ENCODE assay signal across 10 mouse cellular contexts in the genomic region with DNA sequence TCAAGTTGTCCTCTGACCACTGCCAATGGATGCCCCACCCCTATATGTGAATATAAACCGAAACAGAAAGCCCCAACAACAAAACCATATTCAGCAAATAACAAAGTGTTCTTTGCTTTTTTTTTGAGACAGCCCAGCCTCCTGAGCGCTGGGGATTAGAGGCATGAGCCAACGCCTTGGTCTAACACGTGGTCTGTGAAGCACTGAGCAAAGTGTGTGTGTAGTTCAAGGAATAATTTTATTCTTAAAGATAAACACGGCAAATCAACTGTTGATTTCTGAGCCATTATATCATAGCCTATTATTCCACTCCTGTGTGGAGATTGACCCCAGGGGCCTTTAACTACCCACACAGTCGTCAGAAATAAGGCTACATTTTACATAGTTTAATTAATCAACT. TPM values are rescaled to one million over a fixed set of nuclear protein-coding genes. Genes with fewer than 3 reads are reported as not detected.
DNase-seq lines count a peak whose midpoint lies in the region; ATAC-seq lines count a peak whose summit lies in the region.
"Had no signal": no experiment of that assay in that cellular context is flagged by ENCODE, and none has a peak within 500 bp of the region (broad histone marks: within the 10 kb centered on the region; RNA-seq: fewer than 3 reads in every experiment).

No protein-coding gene starts in this region.

- no peak overlapping the region for H3K27ac ChIP-seq in kidney, embryonic 16.5 days (ENCODE audit: low read length)
- H3K27ac ChIP-seq in embryonic facial prominence, embryonic 11.5 days (replicated peaks; ENCODE audit: low read depth, low read length): no peak overlapping the region
- no peak overlapping the region for H3K27ac ChIP-seq in limb, embryonic 10.5 days
- no peak overlapping the region for H3K27ac ChIP-seq in neural tube, embryonic 14.5 days (ENCODE audit: low read depth, low read length)

- peaks cover 3% of the 10 kb centered on the region; the same call in 1 of the 2 replicates for H3K9me3 ChIP-seq in kidney, embryonic 16.5 days (ENCODE audit: low read length)
- no peaks in the 10 kb centered on the region for H3K9me3 ChIP-seq in embryonic facial prominence, embryonic 11.5 days (replicated peaks; ENCODE audit: control insufficient read depth, low read length)
- H3K9me3 ChIP-seq in limb, embryonic 10.5 days (replicated peaks): no peaks in the 10 kb centered on the region
- H3K9me3 ChIP-seq in neural tube, embryonic 14.5 days (ENCODE audit: control insufficient read depth, low read length): no peaks in the 10 kb centered on the region

- H3K36me3 ChIP-seq in kidney, embryonic 16.5 days (ENCODE audit: insufficient read depth, low read length): peaks cover 28% of the 10 kb centered on the region
- peaks cover 12% of the 10 kb centered on the region for H3K36me3 ChIP-seq in embryonic facial prominence, embryonic 11.5 days (replicated peaks; ENCODE audit: control insufficient read depth, insufficient read depth, low read depth, low read length)
- H3K36me3 ChIP-seq in limb, embryonic 10.5 days: peaks cover 45% of the 10 kb centered on the region
- H3K36me3 ChIP-seq in neural tube, embryonic 14.5 days (ENCODE audit: control insufficient read depth, insufficient read depth, low read length): peaks cover 15% of the 10 kb centered on the region

- H3K4me2 ChIP-seq in kidney, embryonic 16.5 days (replicated peaks; ENCODE audit: low read depth, low read length): peak overlapping the region; percentile 71
- H3K4me2 ChIP-seq in embryonic facial prominence, embryonic 11.5 days (ENCODE audit: low read depth, low read length): peak overlapping the region; percentile 62; the same call in 1 of the 2 replicates
- H3K4me2 ChIP-seq in neural tube, embryonic 14.5 days (ENCODE audit: low read depth, low read length): peak overlapping the region; percentile 81

- DNase-seq in kidney, postnatal 4 days: no peak
- DNase-seq in embryonic facial prominence, embryonic 11.5 days (ENCODE audit: low spot score): no peak
- DNase-seq in limb, embryonic 10.5 days (ENCODE audit: low spot score): no peak
- no peak for DNase-seq in right cerebral cortex, adult 18-20 months
- DNase-seq in adrenal gland, adult (ENCODE audit: inconsistent age in 2 of 2, low spot score in 1 of 2): no peak
- DNase-seq in layer of hippocampus, postnatal 25 days (ENCODE audit: extremely low spot score in 1 of 2, low spot score in 1 of 2): no peak
- DNase-seq: adrenal gland, postnatal 36 days had no signal

- WGBS in kidney, embryonic 16.5 days: 73% methylated on average over 6 of the region's 6 CpGs
- 83% methylated on average over 6 of the region's 6 CpGs for WGBS in embryonic facial prominence, embryonic 11.5 days
- WGBS in limb, embryonic 10.5 days: 87% methylated on average over 6 of the region's 6 CpGs
- 82% methylated on average over 6 of the region's 6 CpGs for WGBS in neural tube, embryonic 14.5 days

- H3K9ac ChIP-seq in kidney, embryonic 16.5 days (replicated peaks; ENCODE audit: low read length): no peak overlapping the region; the same call in 1 of the 2 replicates
- no peak overlapping the region for H3K9ac ChIP-seq in embryonic facial prominence, embryonic 11.5 days (replicated peaks; ENCODE audit: low read length)
- H3K9ac ChIP-seq in neural tube, embryonic 14.5 days (replicated peaks; ENCODE audit: low read depth, low read length): no peak overlapping the region

- peaks cover 33% of the 10 kb centered on the region for H3K4me1 ChIP-seq in kidney, embryonic 16.5 days (ENCODE audit: insufficient read depth, low read length)
- no peaks in the 10 kb centered on the region; the same call in 1 of the 2 replicates for H3K4me1 ChIP-seq in embryonic facial prominence, embryonic 11.5 days (ENCODE audit: control insufficient read depth, insufficient read depth, low read length)
- peaks cover 35% of the 10 kb centered on the region for H3K4me1 ChIP-seq in limb, embryonic 10.5 days
- peaks cover 20% of the 10 kb centered on the region for H3K4me1 ChIP-seq in neural tube, embryonic 14.5 days (ENCODE audit: control insufficient read depth, insufficient read depth, low read length)

- no peak for ATAC-seq in kidney, embryonic 16.5 days (ENCODE audit: low FRiP score, low TSS enrichment)
- no peak for ATAC-seq in embryonic facial prominence, embryonic 11.5 days (replicated peaks; ENCODE audit: insufficient number of reproducible peaks, low FRiP score, low TSS enrichment, low read depth)
- no peak for ATAC-seq in neural tube, embryonic 14.5 days (ENCODE audit: low read depth)

- H3K4me3 ChIP-seq in kidney, embryonic 16.5 days (ENCODE audit: low read length): peak overlapping the region; percentile 87
- H3K4me3 ChIP-seq in embryonic facial prominence, embryonic 11.5 days (ENCODE audit: low read depth, low read length): no peak overlapping the region
- peak overlapping the region; percentile 75 for H3K4me3 ChIP-seq in limb, embryonic 10.5 days
- H3K4me3 ChIP-seq in neural tube, embryonic 14.5 days (ENCODE audit: low read depth, low read length): no peak overlapping the region

- H3K27me3 ChIP-seq in kidney, embryonic 16.5 days (ENCODE audit: insufficient read depth, low read length): 0 out of 2 replicates have a peak, but pooled peaks cover 5% of the 10 kb centered on the region
- H3K27me3 ChIP-seq in embryonic facial prominence, embryonic 11.5 days (ENCODE audit: control insufficient read depth, insufficient read depth, low read length): no peaks in the 10 kb centered on the region
- peaks cover 4% of the 10 kb centered on the region; the same call in 1 of the 2 replicates for H3K27me3 ChIP-seq in limb, embryonic 10.5 days (ENCODE audit: low read depth, poor library complexity, severe bottlenecking)
- H3K27me3 ChIP-seq in neural tube, embryonic 14.5 days (ENCODE audit: control insufficient read depth, insufficient read depth, low read length): no peaks in the 10 kb centered on the region

RNA-seq across cellular contexts. Expression of a gene that starts 1.6 kb away (rescaled TPM):
- polyA plus RNA-seq in kidney, embryonic 16.5 days (2015; fragmentation: Nextera tagmentation; extraction: Ambion mirVana): 426 and 432 TPM in 2 replicates
- 443 and 451 TPM in 2 replicates for polyA plus RNA-seq in embryonic facial prominence, embryonic 11.5 days (2014; fragmentation: Nextera tagmentation; extraction: Ambion mirVana)
- 399 and 437 TPM in 2 replicates for polyA plus RNA-seq in limb, embryonic 10.5 days (2016; fragmentation: Nextera tagmentation; extraction: Ambion mirVana)
- polyA plus RNA-seq in neural tube, embryonic 14.5 days (2014; fragmentation: Nextera tagmentation; extraction: Ambion mirVana): 272 and 294 TPM in 2 replicates
- total RNA-seq in layer of hippocampus, postnatal 25 days (2021): 100 to 1,000 TPM; 108 to 121 TPM

RNA-seq across cellular contexts. Expression of a gene that starts 38.5 kb away (rescaled TPM):
- 1.7 and 2.2 TPM in 2 replicates for polyA plus RNA-seq in kidney, embryonic 16.5 days (2015; fragmentation: Nextera tagmentation; extraction: Ambion mirVana)
- polyA plus RNA-seq in embryonic facial prominence, embryonic 11.5 days (2014; fragmentation: Nextera tagmentation; extraction: Ambion mirVana): 0.07 TPM in 1 of 2 replicates, not detected in the other
- 0.11 TPM in 1 of 2 replicates, not detected in the other for polyA plus RNA-seq in limb, embryonic 10.5 days (2016; fragmentation: Nextera tagmentation; extraction: Ambion mirVana)
- 0.33 and 0.39 TPM in 2 replicates for polyA plus RNA-seq in neural tube, embryonic 14.5 days (2014; fragmentation: Nextera tagmentation; extraction: Ambion mirVana)
- under 1 TPM; 0.39 to 0.42 TPM for total RNA-seq in layer of hippocampus, postnatal 25 days (2021)

RNA-seq across cellular contexts. Expression of a gene that starts 54.3 kb away (rescaled TPM):
- not detected in 2 replicates for polyA plus RNA-seq in kidney, embryonic 16.5 days (2015; fragmentation: Nextera tagmentation; extraction: Ambion mirVana)
- not detected in 2 replicates for polyA plus RNA-seq in embryonic facial prominence, embryonic 11.5 days (2014; fragmentation: Nextera tagmentation; extraction: Ambion mirVana)
- not detected in 2 replicates for polyA plus RNA-seq in limb, embryonic 10.5 days (2016; fragmentation: Nextera tagmentation; extraction: Ambion mirVana)
- polyA plus RNA-seq in neural tube, embryonic 14.5 days (2014; fragmentation: Nextera tagmentation; extraction: Ambion mirVana): not detected in 2 replicates
- not detected for total RNA-seq in layer of hippocampus, postnatal 25 days (2021)
- total RNA-seq: adrenal gland, postnatal 36 days; hematopoietic stem cell, adult 5-6 weeks had no signal

Comparison
In these comparisons a context has a peak if more than half of its experiments do, and no peak if none do; other contexts are left out.
1. H3K4me3 ChIP-seq: peak in kidney, embryonic 16.5 days (single experiment) and limb, embryonic 10.5 days (single experiment); none in embryonic facial prominence, embryonic 11.5 days (single experiment) and neural tube, embryonic 14.5 days (single experiment).
2. Peak in every context shown above with its lines, with median percentiles within 50 percentile points of each other: H3K4me2 ChIP-seq.